Mouse (Mus musculus) CH12.LX (cell line): ENCODE data around the gene Ctsc. TPM values are rescaled to one million over a fixed set of nuclear protein-coding genes. Genes with fewer than 3 reads are reported as not detected.

Experiments used
- DNase-seq: peaks from one replicate; pipeline ENCODE4 v3.0.0-alpha.2; 2013; ENCODE audit errors: extremely low read depth
- H3K27ac ChIP-seq: 2 replicates; pipeline ENCODE4 v1.5.1; 2012; ENCODE audit warnings: low read depth, mild to moderate bottlenecking, control low read depth, moderate library complexity; ENCODE audit not compliant: insufficient read depth
- H3K27me3 ChIP-seq: replicated peaks from 2 replicates; pipeline ENCODE3; 2012; ENCODE audit warnings: inconsistent platforms
- H3K36me3 ChIP-seq, 2 experiments: replicated peaks in 1 of 2; 2 replicates each; pipeline versions ENCODE3 to v1.6.1; 2012; ENCODE audit warnings: inconsistent platforms in 1 of 2, low read length in 1 of 2, mild to moderate bottlenecking in 1 of 2, mixed read lengths in 1 of 2, moderate library complexity in 1 of 2; ENCODE audit not compliant: control insufficient read depth in 1 of 2, insufficient read depth in 1 of 2
- H3K4me1 ChIP-seq, 2 experiments: 2 replicates each; pipeline ENCODE4 v1.6.1; 2012; ENCODE audit warnings: inconsistent platforms in 1 of 2, moderate library complexity in 1 of 2; ENCODE audit not compliant: insufficient read depth in 2 of 2, control insufficient read depth in 1 of 2
- H3K4me2 ChIP-seq: 2 replicates; pipeline ENCODE4 v1.6.1; 2012; ENCODE audit warnings: low read depth, mild to moderate bottlenecking, control low read depth; ENCODE audit not compliant: poor library complexity, insufficient read depth, severe bottlenecking
- H3K4me3 ChIP-seq, 3 experiments: fragments of 150-350 bp in 1 of 3; sonication (generic) in 1 of 3; replicated peaks in 1 of 3; 2 replicates each; pipeline versions ENCODE3 to v1.5.1; 2011 to 2012; ENCODE audit warnings: low read depth in 2 of 3, low read length in 2 of 3, mild to moderate bottlenecking in 2 of 3, moderate library complexity in 2 of 3, control low read depth in 1 of 3, improper control_type of control experiment in 1 of 3, inconsistent platforms in 1 of 3, mixed read lengths in 1 of 3; ENCODE audit not compliant: poor library complexity in 1 of 3
- H3K79me2 ChIP-seq: replicated peaks from 2 replicates; pipeline ENCODE4 v1.6.1; 2012; ENCODE audit warnings: mild to moderate bottlenecking, moderate library complexity; ENCODE audit not compliant: control insufficient read depth, poor library complexity, insufficient read depth, severe bottlenecking; ENCODE audit errors: extremely low read depth
- H3K9ac ChIP-seq: 2 replicates; pipeline ENCODE4 v1.6.1; 2012; ENCODE audit warnings: low read depth, mild to moderate bottlenecking, control low read depth, moderate library complexity; ENCODE audit not compliant: insufficient read depth
- H3K9me3 ChIP-seq: replicated peaks from 2 replicates; pipeline ENCODE3; 2012; ENCODE audit warnings: low read length, inconsistent platforms, mixed read lengths
- BHLHE40 ChIP-seq: IDR thresholded peaks from 2 replicates; pipeline ENCODE4 v1.6.1; 2011; ENCODE audit warnings: mild to moderate bottlenecking, low read depth, low read length, improper control_type of control experiment
- CHD2 ChIP-seq: IDR thresholded peaks from 2 replicates; pipeline ENCODE4 v1.6.1; 2011; ENCODE audit warnings: low read length, improper control_type of control experiment
- E2F4 ChIP-seq: IDR thresholded peaks from 2 replicates; pipeline ENCODE4 v1.6.1; 2011; ENCODE audit warnings: low read depth, low read length, improper control_type of control experiment; ENCODE audit not compliant: insufficient replicate concordance
- ELF1 ChIP-seq: IDR thresholded peaks from 2 replicates; pipeline ENCODE4 v1.6.1; 2014; ENCODE audit warnings: low read depth, mild to moderate bottlenecking, inconsistent platforms, low read length, improper control_type of control experiment
- EP300 ChIP-seq: IDR thresholded peaks from 2 replicates; pipeline ENCODE4 v1.6.1; 2011; ENCODE audit warnings: low read length, improper control_type of control experiment
- ETS1 ChIP-seq: conservative IDR thresholded peaks from 2 replicates; pipeline ENCODE4 v1.6.1; 2012; ENCODE audit warnings: low read depth, mild to moderate bottlenecking, inconsistent platforms, low read length, improper control_type of control experiment, moderate library complexity
- HCFC1 ChIP-seq: IDR thresholded peaks from 2 replicates; pipeline ENCODE4 v1.6.1; 2012; ENCODE audit warnings: low read depth, mild to moderate bottlenecking, inconsistent platforms, low read length, improper control_type of control experiment
- IRF4 ChIP-seq: IDR thresholded peaks from 2 replicates; pipeline ENCODE4 v1.6.1; 2014; ENCODE audit warnings: low read depth, mild to moderate bottlenecking, inconsistent platforms, low read length, improper control_type of control experiment
- JUN ChIP-seq: IDR thresholded peaks from 2 replicates; pipeline ENCODE4 v1.6.1; 2011; ENCODE audit warnings: low read depth, mild to moderate bottlenecking, low read length, improper control_type of control experiment, moderate library complexity; ENCODE audit not compliant: insufficient read depth
- JUND ChIP-seq: conservative IDR thresholded peaks from 2 replicates; pipeline ENCODE4 v1.6.1; 2011; ENCODE audit warnings: low read depth, low read length, improper control_type of control experiment
- KAT2A ChIP-seq: IDR thresholded peaks from 2 replicates; pipeline ENCODE4 v1.6.1; 2012; ENCODE audit warnings: low read length, improper control_type of control experiment, inconsistent platforms; ENCODE audit not compliant: insufficient replicate concordance
- MAZ ChIP-seq: IDR thresholded peaks from 2 replicates; pipeline ENCODE4 v1.6.1; 2012; ENCODE audit warnings: low read depth, mild to moderate bottlenecking, inconsistent platforms, low read length, improper control_type of control experiment, moderate library complexity
- MYC ChIP-seq: IDR thresholded peaks from 2 replicates; pipeline ENCODE4 v1.6.1; 2011; ENCODE audit warnings: low read depth, mild to moderate bottlenecking, improper control_type of control experiment, low read length
- POLR2AphosphoS2 ChIP-seq: IDR thresholded peaks from 2 replicates; pipeline ENCODE4 v1.6.1; 2011; ENCODE audit warnings: low read depth, low read length, improper control_type of control experiment
- SIN3A ChIP-seq: IDR thresholded peaks from 2 replicates; pipeline ENCODE4 v1.6.1; 2012; ENCODE audit warnings: low read length, improper control_type of control experiment, inconsistent platforms
- TCF12 ChIP-seq: IDR thresholded peaks from 2 replicates; pipeline ENCODE4 v1.6.1; 2014; ENCODE audit warnings: low read depth, mild to moderate bottlenecking, inconsistent platforms, low read length, improper control_type of control experiment
- USF1 ChIP-seq: IDR thresholded peaks from 2 replicates; pipeline ENCODE4 v1.6.1; 2014; ENCODE audit warnings: low read depth, mild to moderate bottlenecking, inconsistent platforms, low read length, improper control_type of control experiment
- USF2 ChIP-seq: conservative IDR thresholded peaks from 2 replicates; pipeline ENCODE4 v1.6.1; 2011; ENCODE audit warnings: low read depth, low read length, improper control_type of control experiment
- ZKSCAN1 ChIP-seq: IDR thresholded peaks from 2 replicates; pipeline ENCODE4 v1.6.1; 2012; ENCODE audit warnings: low read depth, inconsistent platforms, low read length, improper control_type of control experiment, borderline replicate concordance
- ZNF384 ChIP-seq: IDR thresholded peaks from 2 replicates; pipeline ENCODE4 v1.6.1; 2012; ENCODE audit warnings: low read depth, low read length, improper control_type of control experiment, inconsistent platforms
- dilution Hi-C: fragments of 300-500 bp; cut with MboI; formaldehyde crosslinking; loops from 2 replicates; pipeline ENCODE4 v1.14.3; 2020; ENCODE audit warnings: low sequenced_read_pairs; ENCODE audit not compliant: extremely low pct_unique_long_range_greater_than_20kb, extremely low pct_ligation_motif_present
- in situ Hi-C: fragments of 300-500 bp; cut with MboI; formaldehyde crosslinking; loops from 3 replicates; pipeline ENCODE4 v1.14.3; 2019; ENCODE audit warnings: low sequenced_read_pairs, low pct_ligation_motif_present, low pct_unique_long_range_greater_than_20kb, mixed read lengths
- polyA plus RNA-seq: library from polyadenylated mRNA; unstranded; fragments of >175 nt; gene quantifications from 2 replicates; pipeline ENCODE4 v1.2.1, GENCODE M21; 2012; ENCODE audit warnings: low read depth; ENCODE audit not compliant: insufficient read length
- total RNA-seq, 2 experiments: library from RNA; depleted of rRNA; stranded (reverse); fragments of 300-350 nt in 1 of 2; fragments of >200 nt in 1 of 2; gene quantifications; 2 replicates each; pipeline ENCODE4 v1.2.3; 2012 to 2014

Ctsc gene
- total and polyA plus RNA-seq, 3 experiments = 84.8 to 261 (median 207) TPM

DNA sequence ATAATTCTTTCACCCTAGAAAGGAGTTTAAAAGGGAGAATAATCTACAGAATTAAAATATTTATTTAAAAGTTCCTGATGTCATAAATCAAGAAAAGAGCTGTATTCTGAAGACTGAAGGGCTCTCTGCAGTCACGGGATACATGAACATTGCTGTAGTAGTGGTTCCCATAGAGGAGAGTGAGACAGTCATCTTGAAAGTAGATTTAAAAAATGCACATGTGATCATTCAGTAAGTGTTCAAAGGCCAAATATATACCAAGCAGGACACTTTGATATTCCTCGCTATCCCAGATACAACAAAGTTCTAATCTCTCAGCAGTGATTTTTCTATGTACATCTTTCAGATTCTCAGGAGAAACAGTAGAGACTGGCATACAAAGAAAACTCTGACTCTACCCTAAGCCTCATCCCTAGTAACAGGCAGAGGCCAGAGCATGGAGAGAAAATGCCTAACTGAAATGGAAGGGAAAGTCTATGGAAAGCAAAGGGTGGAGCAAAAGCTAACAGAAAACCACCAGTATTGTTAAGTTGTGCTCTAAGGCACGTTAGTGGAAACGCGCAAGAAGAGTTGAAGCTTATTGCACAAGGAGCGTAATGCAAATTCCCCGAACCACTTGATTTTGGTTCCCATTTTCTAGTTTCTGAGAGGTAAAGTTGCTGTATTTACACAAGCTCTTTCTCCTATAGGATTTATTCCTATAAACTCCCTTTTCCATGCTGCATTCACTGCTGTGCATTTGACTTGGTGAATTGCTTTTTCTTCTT is 46.9 kb upstream of the Ctsc start:
- in situ Hi-C loops = no loop called here
- dilution Hi-C loops = no loop called here

DNA sequence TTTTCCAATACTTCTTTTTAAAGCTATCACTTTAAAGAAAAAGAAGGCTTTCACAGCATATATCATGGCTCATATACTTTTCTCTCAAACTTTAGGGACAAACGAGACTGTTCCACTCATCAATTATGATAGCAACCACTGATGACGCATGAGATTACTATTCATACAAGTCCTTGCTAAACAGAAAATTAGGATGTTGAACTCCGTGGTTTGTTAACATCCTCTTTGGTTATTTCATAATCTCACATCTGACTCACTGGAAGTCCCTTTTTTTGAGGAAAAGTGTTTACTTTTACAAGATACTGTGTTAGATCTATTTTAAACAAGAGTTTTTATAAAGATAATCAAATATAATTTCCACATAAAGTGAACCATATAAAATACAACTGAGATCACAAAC is 34.8 kb upstream of the Ctsc start:
- Histone ChIP-seq H3K36me3 (no peaks in the 10 kb centered on the region), H3K4me1 (no peaks in the 10 kb centered on the region), H3K27ac (no peak overlapping the region), H3K4me3 (no peak overlapping the region), H3K9ac (no peak overlapping the region), H3K4me2 (no peak overlapping the region), H3K27me3 (no peaks in the 10 kb centered on the region), H3K79me2 (no peaks in the 10 kb centered on the region)
- DNase-seq = no peak
- TF ChIP-seq TCF12 (no peak), EP300 (no peak), SIN3A (no peak), CHD2 (no peak), USF2 (no peak), ETS1 (no peak), HCFC1 (no peak), E2F4 (no peak), KAT2A (no peak), MAZ (no peak), JUN (no peak), JUND (no peak), IRF4 (no peak), BHLHE40 (no peak), POLR2AphosphoS2 (no peak), ZNF384 (no peak), MYC (no peak), ZKSCAN1 (no peak), USF1 (no peak), ELF1 (no peak)
- TF ChIP-seq, all 38 proteins: peak for 0
- no peaks in the 10 kb centered on the region for H3K9me3 ChIP-seq
- in situ Hi-C loops (no loop called here), dilution Hi-C loops (no loop called here)

More for the DNA sequence above, 46.9 kb upstream of the Ctsc start:
- Histone ChIP-seq H3K9me3 (no peaks in the 10 kb centered on the region), H3K4me1 (peaks cover 7 to 38% of the 10 kb centered on the region in 2 experiments; a peak in 3 of 4 replicates), H3K9ac (no peak overlapping the region), H3K4me2 (peak overlapping the region; percentile 56; the same call in 1 of the 2 replicates), H3K36me3 (no peaks in the 10 kb centered on the region), H3K79me2 (no peaks in the 10 kb centered on the region), H3K27me3 (no peaks in the 10 kb centered on the region), H3K4me3 (no peak overlapping the region), H3K27ac (no peak overlapping the region; the same call in 1 of the 2 replicates)
- TF ChIP-seq EP300 (peak; percentile 20; the same call in 1 of the 2 replicates), HCFC1 (no peak), JUN (peak; percentile 21; the same call in 1 of the 2 replicates), JUND (peak; percentile 71), SIN3A (no peak), BHLHE40 (peak; percentile 76), IRF4 (peak; percentile 62; the same call in 1 of the 2 replicates)
- no peak for DNase-seq
